In genomic region chr2:140395744-140396231, GRCm38 (mm10) we compare ENCODE assay signal across 8 mouse cellular contexts. TPM values are rescaled to one million over a fixed set of nuclear protein-coding genes. Genes with fewer than 3 reads are reported as not detected.
DNase-seq lines count a peak whose midpoint lies in the region; ATAC-seq and TF ChIP-seq lines count a peak whose summit lies in the region.

No protein-coding gene starts in this region.

- H3K36me3 ChIP-seq in spleen, adult 2 months (ENCODE audit: control insufficient read depth, insufficient read depth, low read length), result no peaks in the 10 kb centered on the region
- H3K36me3 ChIP-seq in embryonic facial prominence, embryonic 11.5 days (replicated peaks; ENCODE audit: control insufficient read depth, insufficient read depth, low read depth, low read length), result no peaks in the 10 kb centered on the region
- H3K36me3 ChIP-seq in heart, embryonic 11.5 days (ENCODE audit: control insufficient read depth, insufficient read depth, low read length), result no peaks in the 10 kb centered on the region
- H3K36me3 ChIP-seq in kidney, embryonic 14.5 days (ENCODE audit: control insufficient read depth, insufficient read depth, low read length), result no peaks in the 10 kb centered on the region
- H3K36me3 ChIP-seq in limb, embryonic 15.5 days, result no peaks in the 10 kb centered on the region
- no peaks in the 10 kb centered on the region for H3K36me3 ChIP-seq in midbrain, postnatal 0 days (ENCODE audit: insufficient read depth, low read length)

- H3K4me3 ChIP-seq in spleen, adult 2 months (ENCODE audit: extremely low read depth, insufficient read depth, insufficient read length), result peak overlapping the region; percentile 42
- peak overlapping the region; percentile 78 for H3K4me3 ChIP-seq in embryonic facial prominence, embryonic 11.5 days (ENCODE audit: low read depth, low read length)
- peak overlapping the region; percentile 82 for H3K4me3 ChIP-seq in heart, embryonic 11.5 days (ENCODE audit: low read depth, low read length)
- H3K4me3 ChIP-seq in kidney, embryonic 14.5 days (ENCODE audit: low read length), result peak overlapping the region; percentile 78
- peak overlapping the region; percentile 73 for H3K4me3 ChIP-seq in limb, embryonic 15.5 days
- peak overlapping the region; percentile 86 for H3K4me3 ChIP-seq in midbrain, postnatal 0 days (ENCODE audit: low read depth, low read length)

- peak overlapping the region; percentile 73 for H3K9ac ChIP-seq in embryonic facial prominence, embryonic 11.5 days (replicated peaks; ENCODE audit: low read length)
- H3K9ac ChIP-seq in heart, embryonic 11.5 days (ENCODE audit: low read depth, low read length), result peak overlapping the region; percentile 72
- peak overlapping the region; percentile 70 for H3K9ac ChIP-seq in kidney, embryonic 14.5 days (ENCODE audit: low read depth, low read length)
- peak overlapping the region; percentile 39 for H3K9ac ChIP-seq in limb, embryonic 15.5 days
- peak overlapping the region; percentile 66 for H3K9ac ChIP-seq in midbrain, postnatal 0 days (replicated peaks; ENCODE audit: low read length, poor library complexity, severe bottlenecking)

- H3K4me1 ChIP-seq in spleen, adult 2 months (ENCODE audit: control insufficient read depth, insufficient read depth, insufficient read length), result peaks cover 9% of the 10 kb centered on the region
- no peaks in the 10 kb centered on the region for H3K4me1 ChIP-seq in embryonic facial prominence, embryonic 11.5 days (ENCODE audit: control insufficient read depth, insufficient read depth, low read length)
- H3K4me1 ChIP-seq in heart, embryonic 11.5 days (ENCODE audit: control insufficient read depth, insufficient read depth, low read length), result no peaks in the 10 kb centered on the region
- H3K4me1 ChIP-seq in kidney, embryonic 14.5 days (ENCODE audit: control insufficient read depth, insufficient read depth, low read length), result no peaks in the 10 kb centered on the region
- H3K4me1 ChIP-seq in limb, embryonic 15.5 days, result peaks cover 4% of the 10 kb centered on the region; the same call in 1 of the 2 replicates
- H3K4me1 ChIP-seq in midbrain, postnatal 0 days (ENCODE audit: insufficient read depth, low read length), result no peaks in the 10 kb centered on the region

- TF ChIP-seq POLR2A in spleen, adult 2 months (IDR thresholded peaks at IDR 0.05; ENCODE audit: low read depth, low read length), result no peak

- WGBS in spleen, adult 2 months, result 1% methylated on average over 50 of the region's 58 CpGs
- WGBS in embryonic facial prominence, embryonic 11.5 days, result under 1% methylated on average over 36 of the region's 58 CpGs
- 0% methylated on average over 25 of the region's 58 CpGs for WGBS in heart, embryonic 11.5 days (ENCODE audit: insufficient replicate concordance)
- WGBS in kidney, embryonic 14.5 days, result 1% methylated on average over 41 of the region's 58 CpGs
- under 1% methylated on average over 46 of the region's 58 CpGs for WGBS in limb, embryonic 15.5 days
- WGBS in midbrain, postnatal 0 days, result under 1% methylated on average over 35 of the region's 58 CpGs

- no peaks in the 10 kb centered on the region for H3K9me3 ChIP-seq in embryonic facial prominence, embryonic 11.5 days (replicated peaks; ENCODE audit: control insufficient read depth, low read length)
- H3K9me3 ChIP-seq in heart, embryonic 11.5 days (replicated peaks; ENCODE audit: control insufficient read depth, low read length), result no peaks in the 10 kb centered on the region
- H3K9me3 ChIP-seq in kidney, embryonic 14.5 days (ENCODE audit: control insufficient read depth, low read length), result no peaks in the 10 kb centered on the region
- no peaks in the 10 kb centered on the region for H3K9me3 ChIP-seq in limb, embryonic 15.5 days
- H3K9me3 ChIP-seq in midbrain, postnatal 0 days (ENCODE audit: low read length), result no peaks in the 10 kb centered on the region

- H3K4me2 ChIP-seq in embryonic facial prominence, embryonic 11.5 days (ENCODE audit: low read depth, low read length), result peak overlapping the region; percentile 93
- H3K4me2 ChIP-seq in heart, embryonic 11.5 days, result peak overlapping the region; percentile 76
- H3K4me2 ChIP-seq in kidney, embryonic 14.5 days (replicated peaks; ENCODE audit: low read depth, low read length), result peak overlapping the region; percentile 95
- H3K4me2 ChIP-seq in limb, embryonic 15.5 days, result peak overlapping the region; percentile 96
- peak overlapping the region; percentile 87 for H3K4me2 ChIP-seq in midbrain, postnatal 0 days (ENCODE audit: low read depth, low read length, poor library complexity, severe bottlenecking)

- H3K27me3 ChIP-seq in spleen, adult 2 months (ENCODE audit: control insufficient read depth, insufficient read depth, low read length), result peaks cover 9% of the 10 kb centered on the region
- no peaks in the 10 kb centered on the region for H3K27me3 ChIP-seq in embryonic facial prominence, embryonic 11.5 days (ENCODE audit: control insufficient read depth, insufficient read depth, low read length)
- H3K27me3 ChIP-seq in heart, embryonic 11.5 days (ENCODE audit: control insufficient read depth, insufficient read depth, low read length), result 0 out of 2 replicates have a peak, but pooled peaks cover 5% of the 10 kb centered on the region
- H3K27me3 ChIP-seq in kidney, embryonic 14.5 days (ENCODE audit: control insufficient read depth, insufficient read depth, low read length), result peaks cover 2% of the 10 kb centered on the region; the same call in 1 of the 2 replicates
- peaks cover 6% of the 10 kb centered on the region; the same call in 1 of the 2 replicates for H3K27me3 ChIP-seq in limb, embryonic 15.5 days
- no peaks in the 10 kb centered on the region for H3K27me3 ChIP-seq in midbrain, postnatal 0 days (ENCODE audit: insufficient read depth, low read length)

- peak in 1 of 2 experiments; percentile 3 for DNase-seq in spleen, adult 2 months (ENCODE audit: low read depth in 1 of 2, low spot score in 2 of 2)
- no peak for DNase-seq in spleen, postnatal 14 days (ENCODE audit: low spot score in 2 of 2)
- DNase-seq in embryonic facial prominence, embryonic 11.5 days (ENCODE audit: low spot score), result peak; percentile 46
- DNase-seq in midbrain, postnatal 0 days (ENCODE audit: low spot score), result peak; percentile 26
- DNase-seq in thymus, adult 18-20 months, result peak; percentile 14 to 26

- peak; percentile 71 for ATAC-seq in embryonic facial prominence, embryonic 11.5 days (replicated peaks; ENCODE audit: insufficient number of reproducible peaks, low FRiP score, low TSS enrichment, low read depth)
- peak; percentile 65 for ATAC-seq in heart, embryonic 11.5 days (replicated peaks; ENCODE audit: insufficient number of reproducible peaks, low FRiP score, low TSS enrichment)
- ATAC-seq in kidney, embryonic 14.5 days (ENCODE audit: low FRiP score, low TSS enrichment), result peak; percentile 74
- peak; percentile 67 for ATAC-seq in limb, embryonic 15.5 days (ENCODE audit: insufficient number of reproducible peaks, low FRiP score, low TSS enrichment, low read depth)
- peak; percentile 81 for ATAC-seq in midbrain, postnatal 0 days (ENCODE audit: low FRiP score)

- no peak overlapping the region for H3K27ac ChIP-seq in spleen, adult 2 months (ENCODE audit: insufficient read depth, low read length)
- no peak overlapping the region for H3K27ac ChIP-seq in embryonic facial prominence, embryonic 11.5 days (replicated peaks; ENCODE audit: low read depth, low read length)
- H3K27ac ChIP-seq in heart, embryonic 11.5 days (ENCODE audit: low read depth, low read length), result peak overlapping the region; percentile 66
- no peak overlapping the region for H3K27ac ChIP-seq in kidney, embryonic 14.5 days (ENCODE audit: low read depth, low read length)
- H3K27ac ChIP-seq in limb, embryonic 15.5 days, result 0 out of 2 replicates have a peak overlapping the region, but pooled peaks have one; percentile 59
- H3K27ac ChIP-seq in midbrain, postnatal 0 days (ENCODE audit: low read depth, low read length), result peak overlapping the region; percentile 65

- no peak for TF ChIP-seq CTCF in spleen, adult 2 months (IDR thresholded peaks at IDR 0.05; ENCODE audit: extremely low read depth, insufficient read depth, insufficient read length, insufficient replicate concordance)
- TF ChIP-seq CTCF in midbrain, postnatal 0 days (IDR thresholded peaks at IDR 0.05), result no peak

RNA-seq across cellular contexts. Expression of gene Macrod2, which starts 0.7 kb away (rescaled TPM):
- 1.0 and 2.2 TPM in 2 replicates for polyA plus RNA-seq in spleen, adult 2 months (2012; rRNA removed)
- 32.3 and 33.8 TPM in 2 replicates for polyA plus RNA-seq in embryonic facial prominence, embryonic 11.5 days (2014; fragmentation: Nextera tagmentation; extraction: Ambion mirVana)
- polyA plus RNA-seq in heart, embryonic 11.5 days (2014; fragmentation: Nextera tagmentation; extraction: Ambion mirVana), result 20.5 and 27.7 TPM in 2 replicates
- 22.2 and 32.5 TPM in 2 replicates for polyA plus RNA-seq in kidney, embryonic 14.5 days (2014; fragmentation: Nextera tagmentation; extraction: Ambion mirVana)
- 28.9 and 31.0 TPM in 2 replicates for polyA plus RNA-seq in limb, embryonic 15.5 days (2015; fragmentation: Nextera tagmentation; extraction: Ambion mirVana)
- 35.8 and 37.3 TPM in 2 replicates for total RNA-seq in midbrain, postnatal 0 days (2014; rRNA removed)
- 53.9 and 67.2 TPM in 2 replicates for polyA plus RNA-seq in midbrain, postnatal 0 days (2015; fragmentation: Nextera tagmentation; extraction: Ambion mirVana)

RNA-seq across cellular contexts. Expression of gene Sel1l2, which starts 6.3 kb away (rescaled TPM):
- polyA plus RNA-seq in spleen, adult 2 months (2012; rRNA removed), result not detected in 2 replicates
- not detected in 2 replicates for polyA plus RNA-seq in embryonic facial prominence, embryonic 11.5 days (2014; fragmentation: Nextera tagmentation; extraction: Ambion mirVana)
- not detected in 2 replicates for polyA plus RNA-seq in heart, embryonic 11.5 days (2014; fragmentation: Nextera tagmentation; extraction: Ambion mirVana)
- not detected in 2 replicates for polyA plus RNA-seq in kidney, embryonic 14.5 days (2014; fragmentation: Nextera tagmentation; extraction: Ambion mirVana)
- not detected in 2 replicates for polyA plus RNA-seq in limb, embryonic 15.5 days (2015; fragmentation: Nextera tagmentation; extraction: Ambion mirVana)
- not detected in 2 replicates for total RNA-seq in midbrain, postnatal 0 days (2014; rRNA removed)
- not detected in 2 replicates for polyA plus RNA-seq in midbrain, postnatal 0 days (2015; fragmentation: Nextera tagmentation; extraction: Ambion mirVana)

Comparison
In these comparisons a context has a peak if more than half of its experiments do, and no peak if none do; other contexts are left out.
1. DNase-seq: peak in embryonic facial prominence, embryonic 11.5 days (single experiment), midbrain, postnatal 0 days (single experiment) and thymus, adult 18-20 months (2 of 2); none in spleen, postnatal 14 days (0 of 2).
2. H3K27ac ChIP-seq: peak in heart, embryonic 11.5 days (single experiment), limb, embryonic 15.5 days (single experiment) and midbrain, postnatal 0 days (single experiment); none in spleen, adult 2 months (single experiment), embryonic facial prominence, embryonic 11.5 days (single experiment) and kidney, embryonic 14.5 days (single experiment).
3. Peak in every context shown above with its lines, with median percentiles within 50 percentile points of each other: H3K4me3 ChIP-seq, ATAC-seq, H3K4me2 ChIP-seq and H3K9ac ChIP-seq.